Mouse (Mus musculus): ENCODE measurements around the gene Il31ra.

Gene Il31ra

GRCm38 (mm10) chr13:112471201-112471600, 123.0 kb downstream of the Il31ra start:
- no peak for DNase-seq (ENCODE audit: low read depth in 1 of 2, low spot score in 2 of 2)

Measured in monocyte, adult 2 months (primary cell).